Mouse (Mus musculus): ENCODE data around the gene Rtkn. TPM values are rescaled to one million over a fixed set of nuclear protein-coding genes. Genes with fewer than 3 reads are reported as not detected.
"Not testable (repeated sequence)": the region's sequence is repeated elsewhere in the genome, so short reads cannot be mapped to it uniquely, and the experiment has no call there.

Rtkn gene
- total RNA-seq, 2 experiments from 2014 or later = not detected

DNA sequence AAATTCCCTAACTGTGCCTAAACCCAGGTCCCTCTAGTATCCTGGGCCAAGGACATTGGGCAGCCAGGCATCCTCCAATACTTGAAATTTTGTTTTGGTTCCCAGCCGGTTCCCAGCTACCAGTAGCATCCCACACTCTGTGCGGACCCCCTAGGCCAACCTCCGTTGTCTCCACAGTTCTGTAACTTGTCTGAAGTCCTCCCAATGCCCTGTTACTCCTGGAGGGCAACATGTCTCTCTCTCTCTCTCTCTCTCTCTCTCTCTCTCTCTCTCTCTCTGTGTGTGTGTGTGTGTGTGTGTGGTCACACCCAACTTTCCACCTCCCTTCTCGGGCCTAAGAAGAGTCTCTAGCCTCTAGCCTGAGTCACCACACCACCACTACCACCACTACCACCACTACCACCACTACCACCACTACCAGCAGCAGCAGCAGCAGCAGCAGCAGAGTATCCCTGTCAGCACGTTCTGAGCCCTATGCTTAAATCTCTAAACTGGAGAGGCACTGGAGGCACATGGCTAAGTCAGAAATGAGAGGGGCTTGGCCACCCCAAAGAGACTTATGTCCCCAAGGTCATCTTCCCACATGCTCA is 1.1 kb downstream of the Rtkn start:
- ATAC-seq (replicated peaks; ENCODE audit: low FRiP score, poor library complexity, severe bottlenecking) = no peak

DNA sequence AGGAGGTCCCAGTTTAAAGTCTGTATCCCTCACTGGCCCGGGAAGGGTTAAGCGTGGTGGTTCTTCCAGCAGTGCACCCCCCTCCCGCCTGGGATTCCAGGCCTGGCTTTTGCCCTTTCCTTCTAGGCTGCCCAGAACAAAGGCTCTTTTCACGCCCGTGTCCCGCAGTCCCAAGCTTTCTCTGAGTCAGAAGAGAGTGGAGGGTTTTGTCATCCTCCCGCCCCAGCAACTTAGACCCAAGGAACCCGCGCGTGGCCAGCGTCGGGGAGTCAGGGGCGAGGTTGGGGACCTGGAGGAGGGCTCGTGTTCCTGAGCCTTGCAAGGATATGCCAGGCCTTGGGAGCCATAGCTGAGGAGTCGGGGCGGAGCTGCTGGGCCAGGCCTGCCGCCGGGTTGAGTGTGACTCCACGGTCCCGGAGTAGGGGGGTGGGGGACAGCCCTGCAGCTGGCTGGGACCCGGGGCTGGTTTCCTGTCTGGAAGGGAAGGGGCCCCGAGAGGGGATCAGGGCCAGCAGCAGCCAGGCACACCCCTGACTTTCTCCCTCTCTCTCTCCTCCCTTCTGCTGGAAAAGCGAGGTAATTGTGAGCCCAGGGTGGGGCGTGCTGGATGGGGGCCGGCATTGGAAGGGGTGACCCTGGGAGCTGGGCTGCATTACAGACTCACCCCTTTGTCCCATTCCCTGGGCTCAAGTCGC is 1.8 kb downstream of the Rtkn start:
- no peak for ATAC-seq (replicated peaks; ENCODE audit: low FRiP score, poor library complexity, severe bottlenecking)

DNA sequence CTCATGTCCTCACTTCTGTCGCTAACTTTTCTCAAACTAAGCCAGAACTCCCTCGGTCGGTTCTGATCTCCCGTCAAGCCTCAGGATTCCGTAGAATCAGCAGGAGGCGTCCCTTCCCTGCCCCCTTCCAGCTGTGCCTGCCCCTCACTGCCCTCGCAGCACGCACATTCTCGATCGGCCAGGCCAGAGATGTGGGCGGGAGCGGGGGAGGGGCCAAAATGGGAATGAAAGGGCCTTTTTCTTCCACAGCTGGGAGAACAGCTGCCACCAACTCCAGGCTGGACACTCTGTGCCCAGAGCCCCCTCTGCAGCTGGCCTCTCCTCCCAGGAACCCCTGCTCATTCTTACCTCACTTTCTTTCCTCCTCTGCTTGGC is 2.3 kb downstream of the Rtkn start:
- no peak for ATAC-seq (replicated peaks; ENCODE audit: low FRiP score, poor library complexity, severe bottlenecking)

DNA sequence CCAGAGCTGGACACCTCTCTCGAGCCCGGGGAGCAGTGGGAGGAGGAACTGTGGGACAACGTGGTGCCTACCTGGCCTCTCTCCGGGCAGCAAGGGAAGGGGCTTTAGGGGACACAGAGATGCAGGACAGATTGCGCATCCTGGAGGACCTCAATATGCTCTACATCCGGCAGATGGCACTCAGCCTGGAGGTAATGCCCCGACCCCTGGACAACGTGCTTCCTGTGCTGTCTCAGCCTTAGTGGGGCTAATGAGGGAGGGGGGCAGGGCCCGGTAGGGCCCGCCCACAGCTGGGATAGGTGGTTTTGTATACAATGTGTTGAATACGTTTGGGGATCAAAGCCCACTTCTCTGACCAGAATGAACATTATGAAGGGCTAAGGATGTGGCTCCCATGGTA is 2.8 kb downstream of the Rtkn start:
- ATAC-seq (replicated peaks; ENCODE audit: low FRiP score, poor library complexity, severe bottlenecking) = no peak

DNA sequence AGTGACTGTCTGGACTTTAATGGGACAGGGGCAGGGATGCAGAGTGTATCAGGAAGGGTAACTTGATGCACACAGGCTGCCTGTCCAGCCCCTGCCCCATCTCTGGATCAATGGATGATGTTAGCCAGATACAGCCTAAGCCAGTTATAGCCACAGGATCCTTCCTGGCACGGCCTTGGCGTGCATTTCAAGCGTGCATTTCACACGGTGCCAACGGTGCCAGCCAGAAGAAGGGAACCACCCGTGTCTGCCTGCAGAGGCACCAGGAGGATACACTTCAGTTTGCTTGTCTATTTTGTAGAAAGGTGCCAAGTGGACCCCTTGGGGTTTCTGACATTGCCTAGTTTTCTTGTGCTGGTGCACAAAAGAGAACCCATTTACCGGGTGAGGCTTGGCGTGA is 4.8 kb downstream of the Rtkn start:
- no peak for ATAC-seq (replicated peaks; ENCODE audit: low FRiP score, poor library complexity, severe bottlenecking)

DNA sequence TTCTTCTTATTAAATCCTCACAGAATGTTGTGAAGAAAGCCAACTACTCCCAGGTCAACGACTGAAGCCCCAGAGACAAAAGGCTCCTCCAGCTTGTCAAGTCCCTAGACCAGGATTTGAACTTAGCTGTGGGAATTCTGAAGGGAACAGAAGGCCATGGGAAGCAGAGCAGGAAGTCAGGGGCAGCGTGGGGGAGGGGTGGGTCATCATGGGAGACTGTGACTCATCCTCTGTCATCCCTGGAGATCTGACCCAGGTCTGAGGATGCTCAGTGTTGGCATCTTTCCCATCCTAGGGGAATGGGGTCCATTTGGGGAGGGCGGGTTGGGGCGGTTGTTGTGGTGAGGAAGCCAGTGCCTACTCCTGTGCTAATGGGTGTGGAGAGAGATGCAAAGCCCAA is 6.4 kb downstream of the Rtkn start:
- ATAC-seq (replicated peaks; ENCODE audit: low FRiP score, poor library complexity, severe bottlenecking) = no peak

DNA sequence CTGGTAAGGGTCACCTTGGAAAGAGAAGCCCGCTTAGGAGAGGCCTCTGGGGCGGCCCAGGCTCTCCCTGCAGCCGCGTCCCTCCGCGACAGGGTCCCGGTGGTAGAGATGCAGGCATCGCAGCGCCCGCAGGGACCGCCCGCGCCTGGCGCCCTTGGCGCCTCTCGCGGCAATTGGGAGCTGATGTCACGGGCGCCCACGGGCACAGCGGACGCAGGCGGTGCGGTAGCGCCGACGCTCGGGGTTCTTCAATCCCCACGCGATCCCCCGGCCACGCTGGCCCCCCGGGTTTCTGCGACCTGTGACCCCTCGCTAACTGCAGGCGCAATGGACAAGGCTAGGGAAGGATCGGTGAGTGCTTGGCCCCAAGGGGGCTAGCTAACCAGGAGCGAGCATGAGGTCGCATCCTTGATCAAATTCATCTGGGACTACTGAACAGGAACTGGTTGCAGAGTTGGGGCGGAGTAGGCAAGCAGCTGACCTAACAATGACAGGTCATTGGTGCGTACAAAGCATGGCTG is 7.0 kb downstream of the Rtkn start:
- ATAC-seq (replicated peaks; ENCODE audit: low FRiP score, poor library complexity, severe bottlenecking) = no peak

DNA sequence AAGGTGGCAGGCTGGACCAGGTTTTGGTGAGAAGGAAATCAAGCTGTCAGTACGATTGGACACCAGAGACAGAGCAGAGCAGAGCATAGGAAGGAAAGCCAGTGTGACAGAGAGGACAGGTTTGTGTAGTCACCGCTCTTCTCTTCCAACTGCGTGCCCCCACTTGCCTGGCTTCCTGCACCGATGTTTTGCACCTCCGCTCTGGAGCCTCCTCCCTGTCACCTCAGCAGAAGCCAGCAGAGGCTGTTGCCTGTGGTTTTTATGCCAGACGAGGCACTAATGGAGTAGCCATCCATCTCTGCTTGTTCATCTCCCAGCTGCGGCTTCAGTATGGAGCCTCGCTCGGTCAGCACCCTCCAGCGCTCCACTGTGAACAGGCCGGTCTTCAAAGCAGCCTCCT is 7.6 kb downstream of the Rtkn start:
- ATAC-seq (replicated peaks; ENCODE audit: low FRiP score, poor library complexity, severe bottlenecking) = no peak

DNA sequence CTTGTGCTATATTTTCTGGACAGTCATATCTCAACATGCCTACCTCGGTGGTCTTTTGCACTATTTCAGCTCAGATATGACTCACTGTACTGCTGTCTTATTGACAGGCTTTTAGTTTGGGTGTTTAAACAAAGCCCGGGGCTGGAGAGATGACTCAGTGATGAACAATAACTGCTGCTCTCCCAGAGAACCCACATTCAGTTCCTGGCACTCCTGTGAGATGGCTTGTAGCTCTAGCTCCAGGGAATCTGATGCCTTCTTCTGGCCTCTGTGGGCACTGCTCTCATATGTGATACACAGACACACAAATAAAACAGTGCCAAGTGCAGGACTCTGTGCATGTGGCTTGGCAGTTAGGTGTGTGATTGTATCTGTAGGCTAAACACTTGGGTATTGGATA is 9.9 kb downstream of the Rtkn start:
- no peak for ATAC-seq (replicated peaks; ENCODE audit: low FRiP score, poor library complexity, severe bottlenecking)

DNA sequence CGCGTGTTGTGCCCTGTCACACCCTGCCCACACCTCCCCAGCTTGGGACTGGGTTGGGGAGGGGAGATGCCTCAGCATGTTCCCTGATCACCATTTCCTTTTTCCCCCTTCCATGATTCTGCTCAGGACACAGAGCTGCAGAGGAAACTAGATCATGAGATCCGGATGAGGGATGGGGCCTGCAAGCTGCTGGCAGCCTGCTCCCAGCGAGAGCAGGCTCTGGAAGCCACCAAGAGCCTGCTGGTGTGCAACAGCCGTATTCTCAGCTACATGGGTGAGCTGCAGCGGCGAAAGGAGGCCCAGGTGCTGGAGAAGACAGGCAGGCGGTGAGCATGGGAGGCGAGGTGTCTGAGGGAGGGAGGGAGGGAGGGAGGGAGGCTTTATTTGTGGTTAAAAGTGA is 10.5 kb downstream of the Rtkn start:
- ATAC-seq (replicated peaks; ENCODE audit: low FRiP score, poor library complexity, severe bottlenecking) = no peak

DNA sequence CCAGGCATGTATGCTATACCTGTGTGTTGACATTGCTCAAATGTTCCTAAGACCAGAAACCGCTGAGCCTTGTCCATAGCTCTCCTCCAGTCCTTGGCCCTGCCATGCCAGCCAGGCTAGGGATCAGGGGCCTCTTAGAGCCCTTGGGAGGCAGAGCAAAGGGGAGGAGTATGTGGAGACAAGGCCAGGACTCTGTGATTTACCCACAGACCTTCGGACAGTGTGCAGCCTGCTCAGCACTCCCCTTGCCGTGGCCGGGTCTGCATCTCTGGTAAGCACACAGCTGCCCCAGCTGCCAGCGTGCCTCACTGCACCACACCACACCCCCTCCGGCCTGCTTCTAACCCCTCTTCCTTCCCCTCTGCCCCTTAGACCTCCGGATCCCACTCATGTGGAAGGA is 12.0 kb downstream of the Rtkn start:
- ATAC-seq (replicated peaks; ENCODE audit: low FRiP score, poor library complexity, severe bottlenecking) = no peak

DNA sequence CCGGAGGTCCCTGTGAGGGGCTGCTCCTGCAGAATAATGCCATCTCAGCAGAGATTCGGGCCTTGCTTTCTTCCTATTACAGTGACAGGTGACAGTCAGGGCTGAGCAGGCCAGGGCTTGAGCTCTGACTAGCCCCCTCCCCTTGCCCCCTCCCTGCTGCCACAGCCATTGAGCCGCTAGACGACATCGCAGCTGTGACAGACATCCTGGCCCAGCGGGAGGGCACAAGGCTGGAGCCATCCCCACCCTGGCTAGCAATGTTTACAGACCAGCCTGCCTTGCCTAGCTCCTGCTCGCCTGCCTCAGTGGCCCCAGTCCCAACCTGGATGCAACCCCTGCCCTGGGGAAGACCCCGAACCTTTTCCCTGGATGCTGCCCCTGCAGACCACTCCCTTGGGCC is 16.5 kb downstream of the Rtkn start:
- ATAC-seq (replicated peaks; ENCODE audit: low FRiP score, poor library complexity, severe bottlenecking) = no peak

DNA sequence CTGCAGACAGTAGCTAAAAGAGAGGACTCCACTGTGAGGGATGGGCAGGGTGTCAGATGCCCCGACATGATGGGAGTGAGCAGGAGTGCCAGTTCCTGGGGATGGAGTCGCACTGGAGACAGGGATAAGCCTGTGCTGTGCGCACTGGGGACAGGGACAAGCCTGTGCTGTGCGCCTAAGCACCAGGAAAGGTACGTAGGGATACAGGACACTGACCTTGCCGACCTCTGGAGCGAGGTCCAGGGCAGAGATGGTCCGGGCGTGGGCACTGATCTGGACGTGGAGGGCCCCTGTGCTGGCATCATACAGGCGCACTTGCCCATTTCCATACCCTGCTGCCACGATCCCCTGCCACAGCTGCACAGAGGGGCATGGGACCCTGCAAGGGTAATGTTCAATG is 17.8 kb downstream of the Rtkn start:
- ATAC-seq (replicated peaks; ENCODE audit: low FRiP score, poor library complexity, severe bottlenecking) = no peak

DNA sequence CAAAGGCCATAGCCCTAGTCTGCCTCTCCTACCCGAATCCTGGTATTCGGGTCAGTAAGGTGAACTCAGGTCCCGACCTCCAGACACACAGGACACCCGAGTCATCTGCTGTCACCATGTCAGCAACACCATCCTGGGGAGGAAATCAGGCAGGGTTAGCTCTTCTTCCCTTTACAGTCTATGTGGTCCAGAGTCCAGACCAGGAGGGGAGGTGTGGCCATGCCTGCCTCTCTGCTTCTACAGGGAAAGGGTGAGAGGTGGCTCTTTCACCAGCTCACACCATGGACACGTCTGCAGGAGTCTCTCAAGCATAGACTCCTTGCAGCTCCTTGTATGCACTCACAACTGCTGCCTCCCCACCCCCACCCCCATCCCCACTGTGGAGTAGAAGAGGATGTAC is 18.2 kb downstream of the Rtkn start:
- ATAC-seq (replicated peaks; ENCODE audit: low FRiP score, poor library complexity, severe bottlenecking) = no peak

DNA sequence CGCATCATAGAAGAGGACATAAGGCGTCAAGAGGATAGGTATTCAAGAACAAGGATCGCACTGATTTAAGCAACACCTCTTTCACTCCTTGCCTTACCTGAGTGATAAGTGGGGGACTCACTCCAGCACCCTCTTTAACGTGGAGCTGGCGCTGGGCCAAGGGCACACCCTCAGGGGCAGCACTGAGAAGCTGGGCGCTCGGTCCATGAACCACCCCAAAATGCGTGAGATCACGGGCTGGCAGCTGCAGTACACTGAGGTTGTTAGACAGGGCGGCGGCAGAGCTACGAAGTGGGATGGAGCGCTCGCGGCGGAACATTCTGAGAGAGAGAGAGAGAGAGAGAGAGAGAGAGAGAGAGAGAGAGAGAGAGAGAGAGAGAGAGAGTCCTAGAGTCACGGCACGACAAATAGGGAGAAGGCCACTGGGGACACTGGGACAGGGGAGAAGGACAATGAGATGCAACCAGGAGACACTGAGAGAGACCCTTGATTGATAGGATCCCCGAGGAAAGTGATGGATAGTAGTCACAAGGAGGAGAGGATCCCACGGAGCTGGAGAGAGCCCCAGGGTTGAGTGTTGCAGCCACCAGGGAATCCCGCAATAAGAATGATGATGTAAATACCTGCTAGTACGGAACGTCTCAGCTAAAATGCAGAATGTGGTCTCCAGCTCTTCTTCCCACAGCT is 20.4 kb downstream of the Rtkn start:
- no peak for ATAC-seq (replicated peaks; ENCODE audit: low FRiP score, poor library complexity, severe bottlenecking)

DNA sequence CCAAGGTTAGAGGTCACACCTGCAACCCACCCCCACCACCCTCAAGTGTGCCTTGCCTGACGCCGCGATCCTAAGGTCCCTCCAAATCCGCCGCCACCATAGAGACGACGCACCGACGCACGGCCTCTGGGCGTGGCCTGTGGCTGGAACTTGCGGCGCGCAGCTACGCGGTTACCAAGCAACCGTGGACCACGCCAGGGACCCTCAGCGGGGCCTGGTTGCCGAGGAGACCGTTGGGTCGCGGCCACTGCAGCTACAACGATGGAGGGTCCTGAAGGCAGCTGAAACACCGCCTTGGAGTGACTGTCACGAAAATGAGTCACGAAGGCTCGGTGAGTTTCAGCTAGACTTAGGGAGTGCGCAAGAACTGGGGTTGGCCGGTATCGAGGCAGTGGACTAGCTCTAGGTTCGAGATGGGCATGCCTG is 21.0 kb downstream of the Rtkn start, which contains the start of the genes Wdr54 and 1700003E16Rik:
Wdr54 (minus strand) TSS at position 139 of the 426 bp plus-strand sequence.
1700003E16Rik (plus strand) TSS at position 146 of the 426 bp plus-strand sequence.
- ATAC-seq (replicated peaks; ENCODE audit: low FRiP score, poor library complexity, severe bottlenecking) = no peak

DNA sequence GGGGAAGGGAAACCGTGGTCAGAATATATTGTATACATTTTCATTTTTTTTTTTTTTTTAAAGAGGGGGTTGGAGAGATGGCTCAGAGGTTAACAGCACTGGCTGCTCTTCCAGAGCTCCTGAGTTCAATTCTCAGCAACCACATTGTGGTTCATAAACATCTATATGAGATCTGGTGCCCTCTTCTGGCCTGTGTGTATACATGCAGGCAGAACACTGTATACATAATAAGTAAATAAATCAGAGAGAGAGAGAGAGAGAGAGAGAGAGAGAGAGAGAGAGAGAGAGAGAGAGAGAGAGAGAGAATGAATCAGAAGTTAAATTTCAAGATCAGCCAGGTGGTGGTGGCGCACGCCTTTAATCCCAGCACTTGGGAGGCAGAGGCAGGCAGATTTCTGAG is 24.2 kb downstream of the Rtkn start:
- not testable (repeated sequence) for ATAC-seq (replicated peaks; ENCODE audit: low FRiP score, poor library complexity, severe bottlenecking)

DNA sequence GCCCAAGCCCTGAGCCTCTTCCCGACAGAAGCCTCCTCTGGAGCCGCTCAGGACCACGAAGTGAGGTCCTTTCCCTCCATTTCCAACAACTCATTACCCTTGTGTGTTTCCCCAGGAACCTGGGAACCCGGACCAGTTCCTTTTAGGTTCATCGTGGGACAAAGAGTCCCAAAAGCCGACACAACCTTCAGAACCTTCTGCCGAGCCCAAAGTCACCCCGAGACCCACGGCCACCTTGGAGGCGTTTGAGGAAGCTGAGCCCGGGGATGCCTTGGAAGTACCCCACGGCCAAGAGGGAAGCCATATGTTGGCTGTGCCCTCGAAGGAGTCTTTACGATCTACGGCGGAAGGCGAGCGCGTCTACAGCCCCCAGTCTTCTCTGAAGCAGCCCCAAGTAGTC is 26.2 kb downstream of the Rtkn start:
- no peak for ATAC-seq (replicated peaks; ENCODE audit: low FRiP score, poor library complexity, severe bottlenecking)

DNA sequence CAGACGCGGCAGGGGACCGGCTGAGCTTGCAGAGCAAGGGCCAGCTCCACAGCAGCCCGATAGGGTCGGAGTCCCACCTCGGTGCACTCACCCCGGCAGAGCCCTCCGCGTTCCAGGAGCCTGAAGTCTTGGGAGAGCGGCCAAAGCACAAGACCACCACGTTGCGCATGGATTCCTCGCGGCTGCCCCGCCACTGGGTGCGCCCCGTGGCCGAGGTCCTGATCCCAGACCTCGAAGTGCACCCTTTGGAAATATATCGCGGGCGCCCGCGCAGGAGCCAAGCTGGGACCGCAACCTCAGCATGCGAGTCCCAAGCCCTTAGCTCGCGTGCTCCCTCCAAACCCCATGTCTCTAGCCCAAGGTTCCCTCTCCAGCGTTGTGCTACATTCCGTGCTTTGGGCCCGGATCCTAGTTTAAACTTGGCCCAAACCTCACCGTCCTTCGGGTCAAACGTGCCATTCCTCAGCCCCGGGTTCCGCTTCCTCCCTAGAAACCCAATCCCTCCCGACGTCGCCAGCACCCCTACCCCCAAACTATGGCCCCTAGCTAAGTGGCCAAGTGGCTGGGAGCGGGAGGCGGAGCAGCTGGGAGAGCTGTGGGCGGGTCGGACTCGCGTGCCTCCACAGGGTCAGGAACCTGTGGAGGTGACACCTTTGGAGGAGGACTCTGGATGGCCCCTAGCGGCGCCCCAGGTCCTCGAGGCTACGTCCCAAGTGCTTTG is 26.8 kb downstream of the Rtkn start:
- no peak for ATAC-seq (replicated peaks; ENCODE audit: low FRiP score, poor library complexity, severe bottlenecking)

DNA sequence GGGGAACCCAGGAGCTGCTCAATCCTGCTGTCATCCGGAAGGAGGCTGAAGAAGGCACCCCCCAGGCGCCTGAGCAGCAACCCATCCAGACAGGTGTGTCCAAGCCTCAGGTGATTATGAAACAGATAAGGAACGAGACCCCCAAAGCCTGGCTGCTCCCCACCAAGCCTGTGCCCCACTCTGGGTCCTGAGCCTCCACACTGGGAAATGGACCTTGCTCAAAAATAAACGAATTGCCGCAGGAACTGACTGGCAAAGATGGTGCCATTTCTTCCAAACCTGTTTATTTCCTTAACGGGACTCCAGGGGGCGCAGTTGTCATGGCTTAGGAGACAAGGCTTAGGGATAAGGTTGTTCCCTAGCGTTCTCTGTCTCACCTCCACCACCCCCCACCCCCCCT is 27.4 kb downstream of the Rtkn start:
- no peak for ATAC-seq (replicated peaks; ENCODE audit: low FRiP score, poor library complexity, severe bottlenecking)

All from erythroblast, adult 5-6 weeks (primary cell).